Mouse (Mus musculus): ENCODE results near the gene Sh3rf1. TPM values are rescaled to one million over a fixed set of nuclear protein-coding genes. Genes with fewer than 3 reads are reported as not detected.

Sh3rf1 gene
- total RNA-seq (2021), result 1 to 10 TPM; 4.2 to 6.5 TPM
- long read RNA-seq, experiment 1, full-length matches to known transcripts, result 4 of 6 reads
- long read RNA-seq, experiment 1, partial matches to known transcripts, result 2 of 6 reads
- long read RNA-seq, experiment 1, other reads (novel, unspliced or antisense), result 0 of 6 reads
- long read RNA-seq, experiment 2, full-length matches to known transcripts, result 1 of 2 reads
- long read RNA-seq, experiment 2, partial matches to known transcripts, result 1 of 2 reads
- long read RNA-seq, experiment 2, other reads (novel, unspliced or antisense), result 0 of 2 reads

DNA sequence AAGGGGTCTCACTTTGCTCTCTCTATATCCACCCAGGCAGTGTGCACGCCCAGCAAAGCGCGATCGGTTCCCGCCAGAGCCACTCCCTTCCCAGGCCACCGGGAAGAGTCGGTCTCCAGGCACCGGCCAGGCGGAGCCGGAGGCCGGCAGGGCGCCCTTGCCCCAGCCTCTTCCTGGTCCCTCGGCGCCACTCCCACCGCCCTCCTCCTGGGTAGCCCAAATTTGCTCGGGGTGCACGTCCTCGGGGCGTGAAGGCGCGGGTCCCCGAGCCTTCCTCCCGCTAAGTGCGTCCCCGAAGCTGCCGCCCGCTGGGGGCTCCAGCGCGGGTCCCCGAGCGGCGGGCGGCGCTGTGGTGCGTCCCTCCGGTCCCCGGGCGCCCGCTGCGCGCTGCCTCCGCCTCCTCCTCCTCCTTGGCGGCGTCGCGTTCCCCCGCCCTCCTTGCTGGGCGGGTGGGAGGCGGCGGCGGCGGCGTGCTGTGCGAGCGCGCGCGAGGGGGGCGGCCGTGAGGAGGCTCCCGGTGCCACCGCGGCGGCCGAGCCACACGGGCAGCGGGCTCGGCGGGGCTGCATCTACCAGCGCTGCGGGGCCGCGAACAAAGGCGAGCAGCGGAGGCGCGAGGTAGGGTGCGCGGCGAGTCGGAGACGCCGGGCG lies at the start of gene Sh3rf1:
Gene Sh3rf1, plus strand, starts transcription at position 144 of the 651 bp plus-strand sequence.
- peak; percentile 82 for DNase-seq

DNA sequence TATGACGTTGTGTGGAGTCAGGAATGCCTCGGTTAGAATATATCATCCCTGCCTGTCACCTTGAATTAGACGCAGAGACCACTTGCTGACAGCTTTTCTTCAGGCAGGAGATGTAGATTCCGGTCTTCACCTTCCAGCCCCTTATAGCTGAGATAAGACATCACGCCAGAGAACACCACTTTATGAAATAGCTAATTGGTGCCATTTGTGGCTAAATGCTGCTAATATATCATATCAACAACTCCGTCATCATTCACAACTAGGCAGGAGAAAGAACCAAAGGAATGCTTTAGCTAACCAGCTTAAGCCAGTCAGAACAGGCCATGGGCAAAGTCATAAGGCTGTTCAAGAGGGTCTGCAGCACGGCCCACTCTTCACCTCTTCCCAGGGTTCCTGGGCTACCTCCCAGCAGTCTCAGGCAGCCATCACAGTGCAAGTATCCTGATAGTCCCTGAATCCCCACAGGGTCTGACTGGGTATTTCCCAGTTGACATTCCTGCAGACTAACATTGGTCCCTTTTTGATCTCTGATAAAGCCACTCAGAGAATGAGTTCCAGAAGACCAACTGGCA lies 49.7 kb upstream of the Sh3rf1 start:
- no peak for DNase-seq

DNA sequence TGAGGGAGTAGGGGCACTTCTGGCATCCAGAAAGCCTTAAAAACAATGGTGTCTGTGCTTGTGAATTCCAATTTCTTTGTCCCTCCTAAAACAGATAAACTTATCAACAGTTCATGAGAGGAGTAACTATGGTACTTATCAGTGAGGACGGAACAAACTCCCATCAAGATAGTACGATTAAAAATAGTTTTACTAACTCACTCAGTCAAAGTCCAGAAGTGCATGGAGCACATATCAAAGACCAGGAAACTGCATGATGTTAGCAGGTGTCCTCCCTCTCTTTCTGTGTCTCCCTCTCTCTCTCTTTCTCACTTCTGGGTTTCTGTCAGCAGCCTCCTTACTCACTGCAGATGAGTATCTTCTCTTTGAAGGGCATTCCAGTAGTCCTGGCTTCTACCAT lies 47.8 kb upstream of the Sh3rf1 start:
- no peak for DNase-seq

DNA sequence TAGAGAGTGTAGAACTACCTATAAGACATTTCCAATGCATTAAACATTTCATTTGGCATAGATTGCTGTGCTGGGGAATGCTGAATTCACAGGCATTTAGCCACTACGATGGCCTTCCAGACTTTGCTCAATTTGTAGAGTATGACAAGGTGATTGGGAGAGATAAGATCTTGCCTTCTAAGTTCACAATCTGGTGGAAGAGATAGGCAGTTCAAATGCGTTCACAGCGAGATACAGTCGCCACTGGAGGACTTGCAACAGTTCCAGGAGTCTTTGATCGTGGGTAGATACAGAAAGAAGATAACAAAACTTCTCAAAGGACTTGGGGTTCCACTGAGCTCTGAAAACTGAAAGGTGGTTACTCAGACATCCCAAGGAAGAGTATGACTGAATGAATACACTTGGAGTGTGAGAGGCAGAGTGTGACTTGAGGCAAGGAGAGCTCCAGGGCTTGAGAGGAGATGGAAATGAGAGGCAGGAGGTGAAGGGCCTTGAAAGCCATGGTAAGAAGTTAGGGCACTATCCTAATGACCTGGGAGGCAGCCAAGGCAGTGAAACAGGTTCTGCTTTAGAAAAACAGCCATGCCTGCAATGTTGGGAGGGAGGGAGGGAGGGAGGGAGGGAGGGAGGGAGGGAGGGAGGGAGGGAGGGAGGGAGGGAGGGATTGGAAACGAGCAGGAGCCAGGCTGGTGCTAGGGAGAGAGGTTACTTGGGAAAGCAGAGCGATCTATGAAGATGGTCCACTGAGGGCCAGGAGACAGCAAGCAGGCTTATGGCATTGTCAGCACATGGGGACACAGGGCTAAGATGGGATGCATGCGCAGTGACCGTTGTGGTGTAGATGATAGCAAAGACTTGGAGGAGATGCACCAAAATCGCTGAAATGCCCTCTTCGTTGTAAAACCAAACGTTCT lies 45.7 kb upstream of the Sh3rf1 start:
- no peak for DNase-seq

DNA sequence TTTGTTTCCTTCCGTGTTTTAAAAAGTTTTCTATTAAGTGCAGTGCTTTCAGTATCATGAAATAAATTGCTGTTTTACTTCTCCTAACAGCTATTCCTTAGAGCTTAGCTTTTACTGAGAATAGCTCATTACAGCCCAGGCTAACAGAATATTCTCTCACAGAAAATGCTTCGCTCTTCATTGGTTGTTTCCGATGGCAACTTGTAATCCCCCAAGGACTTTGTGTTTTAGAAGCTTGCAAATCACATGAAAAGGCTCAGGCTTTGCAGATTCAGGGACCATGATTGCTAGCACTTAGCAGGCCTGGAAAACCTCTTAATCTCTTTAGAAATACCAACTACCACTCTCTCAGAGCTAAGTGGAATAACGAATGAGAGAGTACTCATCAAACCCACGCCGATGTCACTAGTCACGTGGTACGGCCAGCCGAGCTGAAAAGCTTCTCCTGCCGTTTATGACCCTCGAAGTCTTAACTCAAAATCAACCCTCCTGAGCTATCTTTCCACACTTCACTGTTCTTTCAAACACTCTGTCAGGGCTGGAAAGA lies 45.0 kb upstream of the Sh3rf1 start:
- DNase-seq, result peak; percentile 14

DNA sequence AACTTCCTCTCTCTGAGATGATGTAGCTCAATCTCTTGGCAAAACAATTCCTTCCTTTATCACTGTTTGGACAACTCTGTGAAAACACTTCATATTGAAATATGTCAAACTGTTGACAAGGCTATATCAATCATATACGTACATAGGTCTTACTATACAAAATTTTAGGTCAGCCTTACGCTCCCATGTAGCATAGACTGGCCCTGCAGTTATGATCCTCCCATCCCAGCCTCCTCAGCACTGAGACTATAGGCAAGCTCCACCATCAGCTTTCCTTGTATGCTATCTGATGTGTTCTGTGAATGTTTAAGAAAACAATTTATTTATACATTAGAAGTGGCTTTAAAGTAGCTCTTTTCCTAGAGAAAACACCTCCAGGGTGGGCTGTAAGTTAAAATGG lies 42.1 kb upstream of the Sh3rf1 start:
- no peak for DNase-seq

DNA sequence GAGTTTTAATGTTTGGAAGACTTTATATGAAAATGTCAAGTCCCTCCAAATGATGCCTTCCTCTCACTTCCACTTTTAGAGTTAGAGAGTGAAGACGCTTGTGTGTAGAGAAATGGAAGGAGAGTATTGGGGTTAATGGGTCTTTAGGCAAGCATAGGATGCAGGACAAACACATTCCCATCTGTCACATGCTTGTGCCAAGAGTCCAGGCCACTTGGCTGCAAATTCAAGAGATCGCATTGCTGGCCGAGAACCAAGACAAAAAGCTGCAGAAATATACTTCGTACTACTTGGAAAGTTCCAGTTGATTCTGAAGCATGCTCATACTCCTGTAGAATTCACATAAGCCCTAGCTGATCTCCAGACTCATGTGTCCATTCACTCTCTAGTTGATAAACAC lies 41.7 kb upstream of the Sh3rf1 start:
- peak; percentile 11 for DNase-seq

DNA sequence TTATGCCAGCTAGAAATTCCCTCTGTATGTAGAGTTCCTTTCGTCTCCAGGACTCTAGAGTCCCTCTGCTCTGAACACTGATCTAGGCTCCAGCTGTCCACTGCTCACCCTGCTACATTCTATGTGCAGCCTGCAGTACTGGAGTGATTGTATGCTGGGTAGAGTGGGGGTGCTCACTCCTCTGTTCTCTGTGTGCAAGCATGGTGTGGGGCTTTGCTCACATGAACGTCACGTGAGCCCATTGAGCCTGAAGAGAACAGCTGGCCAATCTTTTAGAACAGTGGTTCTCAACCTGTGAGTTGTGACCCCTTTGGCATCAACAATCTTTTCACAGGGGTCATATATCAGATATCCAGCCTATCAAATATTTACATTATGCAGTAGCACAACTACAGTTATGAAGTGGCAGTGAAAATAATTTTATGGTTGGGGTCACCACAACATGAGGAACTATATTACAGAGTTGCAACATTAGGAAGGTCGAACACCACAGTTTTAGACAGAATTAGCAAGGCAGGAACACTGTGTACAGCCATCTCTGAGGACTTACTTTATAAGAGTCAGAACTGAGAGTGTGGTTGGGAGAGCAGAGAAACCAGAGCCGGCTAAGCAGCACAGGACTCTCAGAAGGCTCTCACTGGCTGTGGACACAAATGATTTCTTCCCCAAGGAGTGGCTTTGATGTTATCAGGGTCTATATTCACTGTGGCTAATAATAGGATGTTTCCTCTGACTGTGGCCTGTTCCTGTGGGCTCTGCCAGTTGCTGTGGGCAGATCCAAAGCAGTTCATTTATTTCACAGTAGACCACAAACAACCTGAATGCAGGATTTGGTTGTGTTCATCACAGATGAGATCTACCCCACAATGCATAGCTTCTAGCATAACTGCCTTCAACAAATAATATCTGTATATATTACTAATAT lies 38.1 kb upstream of the Sh3rf1 start:
- DNase-seq, result no peak

DNA sequence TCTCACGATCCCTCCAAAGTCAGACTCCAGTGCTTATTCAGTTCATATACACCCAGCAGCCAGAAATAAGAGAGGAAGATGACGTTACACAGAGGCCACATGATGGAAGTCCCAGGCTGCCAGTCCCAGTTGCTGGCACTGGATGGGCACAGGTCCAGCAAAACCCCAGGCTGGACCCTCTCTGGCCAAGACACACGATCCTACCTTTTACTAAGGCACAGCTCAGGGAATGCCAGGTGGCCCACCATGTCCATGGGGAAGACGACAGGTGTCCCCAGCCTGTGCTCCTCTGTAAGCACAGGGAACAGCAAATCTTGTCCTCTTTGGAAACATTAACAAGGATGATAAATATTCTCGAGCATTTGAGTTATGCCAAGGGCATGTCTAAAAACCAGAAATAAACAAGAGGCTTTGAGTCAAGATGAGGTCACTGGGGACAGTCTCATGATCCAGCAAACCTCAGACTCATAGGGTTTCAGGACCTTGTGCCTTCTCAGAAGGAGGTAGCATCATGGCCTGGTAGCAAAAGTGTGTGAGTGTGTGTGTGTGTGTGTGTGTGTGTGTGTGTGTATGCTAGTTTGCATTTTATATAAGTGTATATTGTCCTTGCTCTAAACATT lies 29.3 kb upstream of the Sh3rf1 start:
- no peak for DNase-seq

DNA sequence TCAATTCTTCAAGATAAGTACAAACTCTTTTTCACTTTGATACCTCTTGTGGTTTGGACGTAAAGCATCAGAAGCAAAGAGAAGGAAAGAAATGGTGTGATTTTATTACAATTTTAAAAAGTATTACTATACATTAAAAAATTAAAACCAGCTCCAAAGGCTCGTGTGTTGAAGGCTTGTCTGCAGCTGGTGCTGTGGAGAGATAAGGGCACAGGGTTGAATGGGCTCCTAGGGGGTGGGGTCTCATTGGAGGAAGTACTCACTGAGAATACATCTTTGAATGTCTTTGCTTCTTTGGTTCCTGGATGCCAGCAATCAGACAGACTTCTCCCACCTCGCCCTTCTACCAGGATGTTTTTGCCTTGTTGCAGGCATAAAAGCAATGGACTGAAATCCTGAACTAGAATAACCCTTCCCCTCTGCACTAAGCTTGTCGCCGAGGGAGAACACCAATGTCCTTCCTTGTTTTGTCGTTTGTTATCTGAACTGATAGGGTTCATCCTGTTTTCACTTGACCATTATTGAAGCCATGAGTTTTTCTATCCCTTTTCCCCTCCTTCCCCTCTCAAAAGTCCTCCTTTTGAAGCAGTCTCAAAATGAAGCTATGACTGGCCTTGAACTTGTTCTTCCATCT lies 23.3 kb upstream of the Sh3rf1 start:
- DNase-seq, result no peak

DNA sequence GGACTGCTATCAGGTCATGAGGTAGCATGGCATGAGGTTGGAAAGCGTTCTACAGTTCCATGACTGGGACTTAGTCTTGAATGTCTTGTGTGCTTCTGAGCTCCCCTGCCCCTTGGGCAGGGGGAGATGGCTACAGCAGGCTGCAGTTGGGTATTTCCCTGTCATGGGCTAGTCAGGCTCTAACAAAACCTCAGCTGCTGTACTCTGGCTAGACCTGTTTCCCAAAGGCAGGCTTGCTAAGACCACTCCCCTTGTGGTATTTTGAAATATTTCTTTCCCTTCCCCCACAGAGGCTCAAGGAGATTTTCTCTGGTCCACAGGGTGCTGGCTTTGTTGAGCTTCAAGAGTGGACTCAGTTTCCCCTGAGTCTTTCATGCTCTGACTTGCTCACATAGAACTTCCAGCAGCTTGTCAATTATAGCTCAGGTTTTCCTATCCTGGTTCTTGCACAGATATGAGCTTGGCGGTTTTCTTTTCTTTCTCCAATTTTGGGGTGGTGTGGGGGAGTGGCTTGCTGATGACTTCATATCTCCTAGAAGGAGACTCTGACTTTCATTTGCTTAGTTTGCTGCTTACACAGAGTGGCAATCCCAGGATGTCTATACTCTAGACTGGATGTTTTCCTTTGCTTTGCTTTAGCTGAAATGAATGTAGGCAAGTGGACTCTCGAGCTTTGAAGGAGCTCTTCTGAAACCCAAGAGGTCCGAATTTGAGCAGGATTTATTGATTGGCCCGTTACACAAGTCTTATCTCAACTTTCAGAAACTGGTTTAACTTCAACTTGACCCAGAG lies 20.4 kb upstream of the Sh3rf1 start:
- no peak for DNase-seq

DNA sequence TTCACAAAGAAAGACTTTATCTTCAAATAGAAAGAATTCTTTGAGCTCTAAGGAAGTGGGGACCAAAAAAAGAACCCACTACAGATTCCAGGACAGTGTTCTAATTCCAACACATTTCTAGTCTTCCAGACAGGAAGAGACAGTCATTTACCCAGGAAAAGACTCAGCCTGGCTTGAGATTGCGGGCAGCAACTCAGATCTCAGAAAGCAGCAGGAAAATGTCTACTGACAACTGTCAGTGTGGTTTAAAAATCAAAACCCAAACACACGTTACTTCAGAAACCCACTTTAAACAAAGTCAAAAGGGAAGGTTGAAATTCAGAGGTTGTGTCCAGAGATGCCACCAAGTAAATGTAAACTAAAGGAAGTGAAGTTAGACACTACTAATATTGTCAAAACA lies 16.8 kb upstream of the Sh3rf1 start:
- no peak for DNase-seq

DNA sequence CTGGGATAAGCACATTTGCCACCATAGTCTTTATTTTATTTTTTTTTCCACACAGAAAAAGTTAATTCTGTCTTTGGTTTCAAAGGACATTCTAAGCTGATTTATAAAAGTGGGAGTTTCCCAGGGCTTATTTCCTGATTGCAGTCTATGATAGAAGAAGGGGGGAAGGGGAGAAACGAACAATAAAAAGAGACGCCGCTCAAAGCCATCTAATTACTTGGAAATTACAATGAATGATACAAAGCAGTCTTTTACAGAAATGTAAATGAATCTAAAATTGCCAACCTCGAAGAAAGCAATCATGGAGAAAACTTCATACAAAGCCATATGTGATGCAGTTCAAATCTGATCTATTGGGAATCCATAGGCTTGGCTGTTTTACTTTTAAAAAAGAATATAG lies 16.0 kb upstream of the Sh3rf1 start:
- no peak for DNase-seq

DNA sequence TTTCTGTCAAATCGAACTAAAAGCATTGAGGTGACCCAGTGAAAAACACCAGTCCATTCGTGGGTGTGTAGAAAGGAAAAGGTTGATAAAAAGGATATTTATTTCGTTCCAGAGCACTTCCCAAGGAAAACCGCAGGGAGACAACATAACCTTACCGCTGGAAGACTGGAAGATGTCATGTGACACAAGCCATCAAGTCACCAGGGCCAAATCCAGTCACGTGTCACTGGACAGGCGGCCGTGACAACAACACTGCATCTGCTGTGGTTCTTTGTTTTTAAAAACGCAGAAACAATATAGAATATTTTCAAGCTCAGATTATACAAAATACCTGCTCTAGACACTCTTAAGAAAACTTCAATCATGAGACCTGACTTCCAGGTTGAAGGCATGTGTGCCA lies 15.0 kb upstream of the Sh3rf1 start:
- DNase-seq, result no peak

DNA sequence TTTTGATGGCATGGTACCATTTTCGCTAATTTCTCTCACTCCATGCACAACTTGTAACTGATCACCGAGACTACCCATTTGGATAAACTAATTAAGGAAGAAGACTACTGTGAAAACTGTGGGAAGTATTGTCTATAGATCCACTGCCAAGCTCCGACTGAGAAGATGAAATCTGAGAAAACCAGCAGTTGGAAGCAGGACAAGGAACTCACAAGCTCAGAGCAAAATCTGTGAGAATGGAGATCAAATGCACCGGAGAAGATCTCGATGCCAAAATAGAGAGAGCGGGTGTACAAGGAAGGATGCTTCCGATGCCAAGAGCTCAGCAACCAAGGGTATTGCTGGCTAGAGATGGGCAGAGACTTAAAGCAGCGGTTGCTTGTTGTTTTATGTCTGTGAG lies 12.8 kb upstream of the Sh3rf1 start:
- no peak for DNase-seq

DNA sequence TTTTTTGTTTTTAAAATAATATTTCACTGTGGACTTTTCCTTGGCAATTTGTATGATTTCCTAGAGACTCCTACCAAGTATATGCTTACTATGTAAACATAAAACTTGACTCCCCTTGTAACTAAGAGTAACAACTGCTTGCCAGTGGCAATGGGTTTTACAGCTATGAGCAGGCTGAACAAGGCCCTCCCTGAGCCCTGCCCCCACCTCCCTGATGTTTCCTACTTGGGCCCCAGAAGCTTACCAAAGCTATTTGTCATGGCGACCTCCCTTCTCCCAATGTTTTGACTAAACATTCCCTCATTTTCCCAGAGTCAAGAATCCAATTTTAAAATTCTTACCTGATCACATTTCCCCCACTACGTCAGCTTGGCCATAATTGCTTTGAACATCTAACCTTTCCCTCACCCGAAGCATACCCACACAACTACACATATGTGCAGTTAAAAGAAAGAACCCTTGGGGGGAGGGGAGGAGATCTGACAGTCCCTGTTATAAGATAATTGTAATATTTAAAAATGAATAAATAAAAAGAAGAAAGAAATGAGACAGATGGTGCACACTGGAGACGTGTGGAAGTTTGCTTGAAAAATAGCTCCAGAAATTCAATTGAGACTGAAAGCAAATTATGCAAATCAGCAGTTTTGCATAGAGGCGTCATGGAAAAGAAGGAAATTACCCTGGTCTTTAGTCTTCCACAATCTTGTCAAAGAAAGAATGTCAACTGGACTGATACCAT lies 8.4 kb upstream of the Sh3rf1 start:
- no peak for DNase-seq

DNA sequence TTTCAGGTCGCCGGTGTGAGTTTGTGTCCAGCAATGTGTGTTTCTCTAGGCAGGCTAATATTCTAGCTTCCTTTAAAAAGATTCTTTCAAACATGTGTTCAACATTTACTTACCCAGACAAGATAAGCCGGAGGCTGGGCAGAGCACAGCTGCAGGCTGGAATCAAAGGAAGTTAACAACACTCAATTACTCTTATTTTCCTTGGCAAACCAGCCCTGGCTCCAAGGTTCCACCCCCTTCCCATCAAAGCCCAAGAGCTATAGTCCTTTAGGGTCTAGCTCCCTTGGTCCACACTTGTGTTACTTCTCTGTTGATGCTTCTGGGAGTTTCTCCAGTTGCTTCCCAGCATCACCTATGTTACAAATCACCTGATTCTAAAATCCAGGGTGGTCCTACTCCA lies 6.7 kb upstream of the Sh3rf1 start:
- DNase-seq, result no peak

DNA sequence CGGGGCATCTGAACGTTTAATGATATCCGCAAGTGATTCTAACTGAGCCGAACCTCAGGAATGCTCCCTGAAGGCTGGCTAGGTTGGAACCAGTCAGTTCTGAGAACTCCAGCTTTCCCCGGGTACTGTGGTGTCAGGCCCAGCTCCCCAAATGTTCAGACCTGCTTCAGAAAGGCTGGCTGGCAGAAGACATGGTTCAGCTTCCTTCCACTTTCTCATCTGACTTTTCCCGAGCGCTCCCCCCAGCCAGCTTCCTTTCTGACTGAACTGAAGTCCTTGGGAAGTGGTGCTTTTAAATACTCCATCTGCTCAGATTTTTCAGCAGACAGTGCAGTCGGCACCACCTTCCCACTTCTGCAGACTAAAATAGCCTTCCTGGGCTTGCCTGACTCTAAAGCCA lies 6.2 kb upstream of the Sh3rf1 start:
- no peak for DNase-seq

DNA sequence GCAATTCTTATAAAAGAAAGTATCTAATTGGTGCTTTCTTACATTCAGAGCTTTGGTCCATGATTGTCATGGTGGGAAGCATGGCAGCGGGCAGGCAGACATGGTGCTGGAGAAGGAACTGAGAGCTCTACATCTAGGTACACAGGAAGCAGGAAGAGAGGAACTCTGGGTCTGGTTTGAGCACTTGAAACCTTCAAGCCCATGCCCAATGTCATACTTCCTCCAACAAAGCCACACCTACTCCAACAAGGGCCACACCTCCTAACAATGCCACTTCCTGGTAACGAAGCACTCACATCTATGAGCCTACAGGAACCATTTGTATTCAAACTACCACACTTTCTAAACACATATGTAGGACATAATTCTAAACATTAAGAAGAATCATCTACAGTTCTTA lies 5.2 kb upstream of the Sh3rf1 start:
- DNase-seq, result no peak

Measured in gastrocnemius, postnatal 10 days (tissue).